Mouse (Mus musculus) c-Kit-negative CD71-positive TER-119-positive erythroid progenitor cells, embryonic 14.5 days (primary cell): ENCODE data around the gene Kdr.
"Not testable (repeated sequence)": the region's sequence is repeated elsewhere in the genome, so short reads cannot be mapped to it uniquely, and the experiment has no call there.

Experiments used
- DNase-seq: peaks from one replicate; pipeline ENCODE4 v3.0.0-alpha.2; 2013; ENCODE audit warnings: low read depth, low spot score

Gene Kdr

DNA sequence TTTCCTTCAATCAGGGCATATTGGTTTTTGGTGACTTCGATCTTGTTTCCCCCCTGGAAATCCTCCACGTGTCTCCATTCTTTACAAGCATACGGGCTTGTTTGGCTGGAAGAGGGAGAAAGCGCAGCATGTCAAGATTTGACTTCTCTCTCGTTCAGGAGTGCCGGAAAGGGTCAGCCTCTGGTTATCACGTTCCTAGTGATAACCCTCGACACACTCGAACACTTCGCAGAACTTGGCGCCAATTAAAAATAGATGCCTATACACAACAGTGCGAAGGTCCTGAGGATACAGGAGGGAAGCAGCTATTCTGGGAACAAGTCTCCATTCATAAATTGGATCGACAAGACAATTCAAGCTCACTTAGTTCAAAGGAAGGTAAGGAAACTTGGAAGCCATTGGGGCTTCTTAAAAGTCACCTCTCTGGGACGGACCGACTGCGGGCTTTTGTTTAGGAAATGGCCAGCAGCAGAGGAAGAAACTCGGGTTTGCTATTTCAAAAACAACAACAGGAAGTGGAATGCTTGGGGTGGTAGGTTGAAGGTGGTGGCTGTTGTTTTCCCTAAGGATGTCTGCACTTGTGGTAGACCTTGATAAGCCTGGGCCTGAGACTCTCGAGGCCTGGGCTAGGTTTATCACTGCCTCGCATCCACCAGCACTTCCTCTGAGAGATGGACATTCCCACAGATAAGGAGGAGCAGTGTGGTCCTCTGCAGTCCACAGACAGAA is 16.4 kb downstream of the Kdr start:
- peak; percentile 37 for DNase-seq

DNA sequence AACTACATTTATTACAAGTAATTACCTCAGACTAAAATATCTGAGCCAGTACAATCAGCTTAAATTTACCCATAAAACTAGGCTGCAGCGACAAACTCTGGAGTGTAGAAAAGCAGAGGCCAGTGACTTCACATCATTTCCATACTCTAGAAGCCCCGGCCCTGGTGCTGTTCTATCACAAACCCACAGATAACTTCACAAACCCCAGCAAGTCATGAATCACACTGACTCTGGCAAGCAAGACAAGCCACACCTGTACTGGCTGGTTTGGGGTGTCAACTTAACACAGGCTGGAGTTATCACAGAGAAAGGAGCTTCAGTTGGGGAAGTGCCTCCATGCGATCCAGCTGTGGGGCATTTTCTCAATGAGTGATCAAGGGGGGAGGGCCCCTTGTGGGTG is 18.4 kb downstream of the Kdr start:
- DNase-seq = no peak

DNA sequence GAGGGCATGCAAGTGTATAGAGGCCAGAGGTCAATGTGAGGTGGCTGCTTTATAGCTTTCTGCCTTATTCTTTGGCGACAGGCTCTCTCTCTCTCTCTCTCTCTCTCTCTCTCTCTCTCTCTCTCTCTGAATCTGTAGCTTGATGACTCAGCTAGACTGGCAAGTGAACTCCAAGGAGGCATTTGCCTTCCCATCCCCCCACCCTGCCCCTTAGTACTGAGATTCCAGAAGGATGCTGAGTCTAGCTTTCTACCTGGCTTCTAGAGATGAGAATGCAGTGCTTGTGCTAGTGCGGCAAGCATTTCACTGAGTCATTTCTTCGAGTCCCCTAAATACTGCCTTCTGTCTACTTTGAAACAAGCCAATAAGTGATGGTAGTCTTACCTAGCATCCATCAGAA is 21.7 kb downstream of the Kdr start:
- DNase-seq = no peak

- no peak for DNase-seq
Measured at GRCm38 (mm10) chr5:75955876-75956275, 22.4 kb downstream of the Kdr start.

DNA sequence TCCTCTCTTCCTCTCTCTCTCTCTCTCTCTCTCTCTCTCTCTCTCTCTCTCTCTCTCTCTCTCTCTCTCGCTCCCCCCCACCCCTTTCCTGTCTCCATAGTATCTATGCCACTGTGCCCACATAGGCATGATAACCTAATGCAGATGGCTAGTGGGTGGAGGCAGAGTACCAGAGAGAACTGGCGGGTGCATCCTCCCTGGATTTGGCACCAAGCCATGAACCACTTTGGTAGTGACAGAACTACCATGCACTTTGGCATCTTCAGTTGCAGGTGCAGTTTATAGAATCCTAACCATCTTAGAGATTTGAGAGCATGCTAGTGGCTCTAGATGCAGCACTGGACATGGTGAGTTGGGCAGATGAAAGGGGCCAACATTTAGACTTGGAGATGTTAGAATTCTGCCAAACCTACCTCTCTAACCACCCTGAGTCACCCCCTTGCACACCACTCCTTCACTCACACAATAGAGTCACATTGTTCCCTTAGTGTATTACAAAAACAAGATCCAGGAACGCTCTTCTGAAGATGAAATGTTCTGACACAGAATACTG is 23.4 kb downstream of the Kdr start:
- no peak for DNase-seq

DNA sequence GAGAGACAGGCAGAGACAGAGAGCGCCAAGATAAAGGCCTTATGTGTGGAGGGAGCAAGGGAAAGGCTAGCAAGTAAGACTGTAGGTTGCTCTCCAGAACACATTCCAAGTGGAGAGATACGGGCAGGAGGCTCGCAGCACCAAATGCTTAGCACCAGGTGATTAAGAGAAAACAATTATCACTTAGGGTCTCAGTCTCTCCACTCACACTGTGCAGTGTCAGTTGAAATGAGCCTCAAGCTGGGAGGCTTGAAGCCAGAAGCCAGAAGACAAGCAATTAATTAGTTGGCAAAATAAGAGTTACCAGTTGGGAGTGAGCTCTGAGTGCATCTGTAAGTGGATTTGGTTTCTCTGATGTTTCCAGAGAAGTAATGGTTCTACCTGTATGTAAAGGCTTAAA is 24.0 kb downstream of the Kdr start:
- DNase-seq = no peak

DNA sequence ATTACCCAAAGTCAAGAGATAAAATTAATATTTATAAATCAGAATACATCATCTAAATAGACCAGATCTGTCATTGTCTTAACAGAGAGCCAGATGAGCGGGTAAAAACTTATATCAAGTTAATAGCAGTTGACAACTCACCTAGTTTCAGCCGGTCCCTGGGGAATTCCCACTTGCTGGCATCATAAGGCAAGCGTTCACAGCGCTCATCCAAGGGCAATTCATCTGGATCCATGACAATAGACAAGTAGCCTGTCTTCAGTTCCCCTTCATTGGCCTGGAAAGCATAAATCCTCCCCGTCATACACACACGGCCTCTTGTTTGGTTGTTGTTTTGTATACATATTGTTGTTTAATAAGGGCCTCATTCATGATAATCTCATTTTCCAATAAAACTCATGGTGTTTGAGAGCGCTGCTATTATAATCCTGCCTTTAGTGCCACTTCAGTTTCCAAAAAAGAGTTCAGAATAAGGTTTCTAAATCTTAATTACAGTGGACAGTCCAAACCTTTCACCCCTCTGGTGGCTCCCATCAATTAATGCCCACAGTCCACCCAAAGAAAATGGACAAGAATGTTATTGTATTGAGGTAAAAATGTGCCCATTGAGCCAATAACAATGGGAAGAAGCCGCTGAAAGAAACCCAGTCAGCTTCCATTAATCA is 26.0 kb downstream of the Kdr start:
- no peak for DNase-seq

- no peak for DNase-seq
Measured at GRCm38 (mm10) chr5:75950866-75951265, 27.4 kb downstream of the Kdr start.

GRCm38 (mm10) chr5:75945394-75945793 is 32.9 kb downstream of the Kdr start:
- DNase-seq = no peak

GRCm38 (mm10) chr5:75943301-75943700 is 35.0 kb downstream of the Kdr start:
- DNase-seq = no peak

DNA sequence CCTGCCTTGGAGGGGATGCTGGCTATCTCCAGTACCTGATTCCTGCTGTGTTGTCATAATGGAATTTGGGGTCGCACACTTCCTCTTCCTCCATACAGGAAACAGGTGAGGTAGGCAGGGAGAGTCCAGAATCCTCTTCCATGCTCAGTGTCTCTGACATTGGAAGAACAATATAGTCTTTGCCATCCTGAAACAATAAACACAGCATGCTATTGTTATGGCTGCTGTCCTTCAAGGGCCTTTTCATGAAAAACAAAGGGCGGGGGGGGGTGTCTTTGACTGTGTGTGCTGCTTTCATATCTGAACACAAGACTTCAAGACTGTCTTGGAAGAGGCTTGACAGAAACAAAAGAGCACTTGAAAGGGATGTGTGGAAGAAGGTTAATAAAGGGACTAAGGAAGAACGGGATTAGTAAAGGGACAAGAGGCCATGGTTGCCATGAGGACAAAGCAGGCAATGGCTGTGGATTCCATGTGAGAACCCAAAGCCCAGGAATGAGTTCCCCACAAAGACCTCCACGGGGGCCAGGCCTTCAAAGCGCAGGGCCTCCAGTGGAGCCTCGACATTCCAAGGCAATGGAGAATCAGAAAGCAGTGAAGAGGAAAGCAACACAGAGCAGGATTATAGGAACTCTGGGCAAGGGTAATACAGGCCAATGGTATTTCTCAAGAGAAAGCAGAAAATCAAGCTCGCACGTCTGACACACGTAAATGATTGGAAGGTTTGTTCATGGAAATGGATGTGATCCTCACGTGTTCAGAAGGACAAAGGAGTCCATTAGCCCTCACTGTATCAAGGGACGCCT is 36.3 kb downstream of the Kdr start:
- no peak for DNase-seq

- DNase-seq = no peak
Measured at GRCm38 (mm10) chr5:75939144-75939732, 39.0 kb downstream of the Kdr start.

- no peak for DNase-seq
Measured at GRCm38 (mm10) chr5:75938012-75938411, 40.2 kb downstream of the Kdr start.

- no peak for DNase-seq
Measured at GRCm38 (mm10) chr5:75936223-75936622, 42.0 kb downstream of the Kdr start.

GRCm38 (mm10) chr5:75935225-75935624 is 43.0 kb downstream of the Kdr start:
- DNase-seq = no peak

GRCm38 (mm10) chr5:75934201-75934600 is 44.1 kb downstream of the Kdr start:
- no peak for DNase-seq

DNA sequence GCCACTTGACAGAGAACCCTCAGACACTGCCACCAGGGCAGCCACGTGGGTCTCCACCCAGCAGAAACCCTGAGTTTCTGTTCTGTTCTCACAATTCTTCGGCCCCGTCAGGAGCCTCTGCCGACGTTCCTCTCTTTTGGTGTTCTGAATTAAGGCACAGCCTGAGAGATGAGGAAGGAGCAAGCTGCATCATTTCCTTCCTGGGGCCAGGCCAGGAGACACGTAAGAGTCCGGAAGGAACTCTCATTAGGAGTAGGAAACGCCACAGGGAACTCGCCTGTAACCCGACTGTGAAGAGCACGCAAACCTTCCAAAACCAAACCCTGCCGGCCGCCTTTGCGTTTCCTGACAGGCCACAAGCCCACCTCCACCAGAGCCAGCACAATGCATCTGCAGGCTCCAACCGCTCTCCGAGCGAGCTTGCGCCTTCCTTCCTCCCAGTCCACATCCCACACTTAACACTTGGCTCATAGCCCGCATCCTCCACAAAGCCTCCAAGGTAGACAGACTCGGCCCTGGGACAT is 44.7 kb downstream of the Kdr start:
- no peak for DNase-seq

DNA sequence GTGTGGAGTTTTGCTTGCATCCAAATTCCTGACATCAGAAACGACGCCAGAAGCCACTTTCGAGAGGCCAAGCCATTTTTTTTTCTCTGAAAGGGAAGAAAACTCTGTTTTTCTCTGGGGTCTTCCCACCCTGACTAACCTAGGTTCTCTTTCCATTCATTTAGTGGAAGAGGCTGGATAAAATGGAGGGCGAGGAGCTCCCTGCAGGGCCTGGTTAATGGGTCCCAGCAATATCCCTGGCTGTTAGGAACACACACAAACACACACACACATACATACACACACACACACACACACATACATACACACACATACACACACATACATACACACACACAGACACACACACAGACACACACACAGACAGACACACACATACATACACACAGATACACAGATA is 46.8 kb downstream of the Kdr start:
- not testable (repeated sequence) for DNase-seq

DNA sequence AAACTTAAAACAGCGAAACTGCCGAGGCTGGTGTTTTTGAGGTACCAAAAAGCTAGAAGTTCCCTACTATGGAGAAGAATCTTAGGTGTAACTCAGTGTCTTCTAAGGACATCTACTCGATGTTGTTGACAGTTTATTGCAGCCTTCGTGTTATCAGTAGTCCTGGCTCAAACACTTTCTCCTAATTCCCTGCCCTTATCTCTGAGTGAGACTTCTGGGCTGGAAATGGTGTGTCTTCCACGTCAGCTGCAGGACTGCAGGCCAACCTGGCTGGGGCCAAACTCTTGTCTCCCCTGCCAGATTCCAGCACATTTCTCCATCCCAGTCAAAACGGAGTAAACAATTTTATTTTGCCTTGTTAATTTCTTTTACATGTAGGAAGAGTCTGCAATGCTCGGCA is 48.3 kb downstream of the Kdr start:
- DNase-seq = no peak

DNA sequence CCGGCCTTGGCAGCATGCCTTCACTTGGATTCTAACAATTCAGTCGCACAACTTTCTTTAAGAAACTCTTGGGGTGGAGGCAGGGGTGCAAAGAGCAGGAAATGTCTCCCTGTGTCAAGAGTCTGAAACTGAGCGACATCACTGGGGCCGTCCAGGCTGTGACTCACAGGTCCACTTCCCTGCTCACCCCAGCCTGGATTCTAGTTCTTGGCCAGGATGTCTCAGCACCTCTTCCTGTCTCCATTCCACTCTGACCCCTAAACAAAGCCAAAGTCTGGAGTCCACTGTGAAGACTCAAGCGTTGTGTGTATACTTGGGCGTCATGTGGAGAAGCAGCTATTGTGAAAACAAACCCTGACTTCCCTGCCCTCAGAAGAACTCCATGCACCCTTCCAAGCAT is 55.6 kb downstream of the Kdr start:
- no peak for DNase-seq

DNA sequence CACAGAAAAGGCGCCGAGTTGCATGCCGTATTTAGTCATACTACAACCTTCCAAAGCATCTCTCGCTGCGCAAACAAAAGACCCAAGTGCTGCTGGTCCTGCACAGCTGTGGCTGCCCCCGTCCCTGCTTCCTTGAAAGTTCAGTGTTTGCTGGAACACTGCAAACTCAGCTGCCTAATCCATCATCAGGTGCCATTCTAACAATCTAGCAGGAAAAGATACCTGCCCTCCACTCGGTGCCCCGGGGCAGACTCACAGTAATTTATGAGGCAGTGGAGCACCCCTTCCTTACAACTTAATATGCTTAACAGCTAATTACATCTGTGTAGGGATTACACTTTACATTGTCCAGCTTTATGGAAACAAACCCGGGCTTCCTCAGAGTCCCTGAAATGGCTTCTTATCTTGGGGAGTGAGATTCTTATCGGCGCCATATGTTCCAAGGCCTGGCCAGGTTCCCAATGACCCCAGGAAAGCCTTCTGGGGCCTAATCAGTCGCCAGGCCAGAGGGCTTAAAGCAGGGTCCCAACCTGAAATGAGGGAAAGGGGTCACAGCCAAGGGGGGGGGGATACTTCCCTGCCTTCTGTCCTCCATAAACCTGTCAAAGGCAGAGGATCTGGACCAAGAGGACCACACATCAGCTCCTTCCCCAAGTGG is 56.4 kb downstream of the Kdr start:
- no peak for DNase-seq
